ENCODE assay signal across 8 mouse cellular contexts in genomic region chr1:135154411-135154959, GRCm38 (mm10). TPM values are rescaled to one million over a fixed set of nuclear protein-coding genes. Genes with fewer than 3 reads are reported as not detected.
DNase-seq lines count a peak whose midpoint lies in the region; ATAC-seq and TF ChIP-seq lines count a peak whose summit lies in the region.

No protein-coding gene starts in this region.

- no peaks in the 10 kb centered on the region for H3K9me3 ChIP-seq in embryonic facial prominence, embryonic 14.5 days (ENCODE audit: control insufficient read depth, low read length)
- no peaks in the 10 kb centered on the region for H3K9me3 ChIP-seq in limb, embryonic 11.5 days (ENCODE audit: control insufficient read depth, low read length)
- no peaks in the 10 kb centered on the region for H3K9me3 ChIP-seq in midbrain, embryonic 14.5 days (ENCODE audit: control insufficient read depth, low read length)

- peak; percentile 71 to 75 for DNase-seq in B cell, adult 2 months
- DNase-seq in adrenal gland, postnatal 36 days: peak; percentile 64 to 75
- DNase-seq in embryonic facial prominence, embryonic 14.5 days (ENCODE audit: low spot score): peak; percentile 95
- DNase-seq in heart, adult 8-10 months (ENCODE audit: low spot score): peak; percentile 83
- peak; percentile 87 for DNase-seq in kidney, adult 2 months
- DNase-seq in limb, embryonic 11.5 days (ENCODE audit: low spot score): peak; percentile 88
- peak; percentile 95 for DNase-seq in midbrain, embryonic 14.5 days
- DNase-seq in spleen, adult 12 weeks (ENCODE audit: low spot score): peak; percentile 82

- peaks cover 17% of the 10 kb centered on the region for H3K4me1 ChIP-seq in embryonic facial prominence, embryonic 14.5 days (ENCODE audit: control insufficient read depth, insufficient read depth, low read length)
- H3K4me1 ChIP-seq in kidney, adult 2 months (ENCODE audit: control insufficient read depth, insufficient read depth, low read length): peaks cover 14% of the 10 kb centered on the region
- peaks cover 11% of the 10 kb centered on the region for H3K4me1 ChIP-seq in limb, embryonic 11.5 days (ENCODE audit: control insufficient read depth, insufficient read depth, low read length)
- H3K4me1 ChIP-seq in midbrain, embryonic 14.5 days (ENCODE audit: control insufficient read depth, insufficient read depth, low read length): peaks cover 22% of the 10 kb centered on the region

- peak overlapping the region; percentile 56 for H3K4me2 ChIP-seq in embryonic facial prominence, embryonic 14.5 days (ENCODE audit: low read depth, low read length)
- peak overlapping the region; percentile 44 for H3K4me2 ChIP-seq in limb, embryonic 11.5 days (ENCODE audit: low read depth, severe bottlenecking)
- H3K4me2 ChIP-seq in midbrain, embryonic 14.5 days (ENCODE audit: low read length): peak overlapping the region; percentile 48

- peak; percentile 84 for TF ChIP-seq CTCF in kidney, adult 2 months (conservative IDR thresholded peaks at IDR 0.05; ENCODE audit: insufficient read depth, insufficient read length, low read depth, low read length)

- peak; percentile 83 for ATAC-seq in embryonic facial prominence, embryonic 14.5 days (ENCODE audit: low read depth)
- ATAC-seq in limb, embryonic 11.5 days (ENCODE audit: insufficient number of reproducible peaks, low FRiP score, low TSS enrichment, low read depth): 0 out of 2 replicates have a peak, but pooled peaks have one; percentile 35
- ATAC-seq in midbrain, embryonic 14.5 days (ENCODE audit: low FRiP score, low TSS enrichment): peak; percentile 67

- no peaks in the 10 kb centered on the region for H3K27me3 ChIP-seq in embryonic facial prominence, embryonic 14.5 days (replicated peaks; ENCODE audit: control insufficient read depth, insufficient read depth, low read length)
- H3K27me3 ChIP-seq in kidney, adult 2 months (replicated peaks; ENCODE audit: control insufficient read depth, insufficient read depth, low read length): no peaks in the 10 kb centered on the region
- H3K27me3 ChIP-seq in limb, embryonic 11.5 days (ENCODE audit: control insufficient read depth, insufficient read depth, low read length): no peaks in the 10 kb centered on the region
- H3K27me3 ChIP-seq in midbrain, embryonic 14.5 days (ENCODE audit: control insufficient read depth, insufficient read depth, low read length): no peaks in the 10 kb centered on the region

- peaks cover 25% of the 10 kb centered on the region for H3K36me3 ChIP-seq in embryonic facial prominence, embryonic 14.5 days (ENCODE audit: control insufficient read depth, insufficient read depth, low read length)
- H3K36me3 ChIP-seq in kidney, adult 2 months (ENCODE audit: control insufficient read depth, insufficient read depth, low read length): 0 out of 2 replicates have a peak, but pooled peaks cover 2% of the 10 kb centered on the region
- H3K36me3 ChIP-seq in limb, embryonic 11.5 days (ENCODE audit: control insufficient read depth, insufficient read depth, low read length): peaks cover 4% of the 10 kb centered on the region; the same call in 1 of the 2 replicates
- peaks cover 40% of the 10 kb centered on the region for H3K36me3 ChIP-seq in midbrain, embryonic 14.5 days (ENCODE audit: control insufficient read depth, insufficient read depth, low read length)

- 2% methylated on average over 14 of the region's 14 CpGs for WGBS in embryonic facial prominence, embryonic 14.5 days
- WGBS in kidney, adult 2 months: 4% methylated on average over 14 of the region's 14 CpGs
- WGBS in limb, embryonic 11.5 days: 6% methylated on average over 14 of the region's 14 CpGs
- 2% methylated on average over 14 of the region's 14 CpGs for WGBS in midbrain, embryonic 14.5 days

- H3K9ac ChIP-seq in embryonic facial prominence, embryonic 14.5 days (ENCODE audit: low read depth, low read length): peak overlapping the region; percentile 60
- peak overlapping the region; percentile 67 for H3K9ac ChIP-seq in limb, embryonic 11.5 days (ENCODE audit: low read length)
- H3K9ac ChIP-seq in midbrain, embryonic 14.5 days (replicated peaks; ENCODE audit: low read length): peak overlapping the region; percentile 57

- H3K4me3 ChIP-seq in embryonic facial prominence, embryonic 14.5 days (ENCODE audit: low read depth, low read length): peak overlapping the region; percentile 28
- H3K4me3 ChIP-seq in kidney, adult 2 months (ENCODE audit: insufficient read depth, low read depth, low read length): no peak overlapping the region
- peak overlapping the region; percentile 8; the same call in 1 of the 2 replicates for H3K4me3 ChIP-seq in limb, embryonic 11.5 days (ENCODE audit: low read depth, low read length)
- H3K4me3 ChIP-seq in midbrain, embryonic 14.5 days (replicated peaks; ENCODE audit: low read depth, low read length): 0 out of 2 replicates have a peak overlapping the region, but pooled peaks have one; percentile 7

- peak overlapping the region; percentile 86 for H3K27ac ChIP-seq in embryonic facial prominence, embryonic 14.5 days (replicated peaks; ENCODE audit: low read depth, low read length)
- no peak overlapping the region for H3K27ac ChIP-seq in kidney, adult 2 months (ENCODE audit: insufficient read depth, low read depth, low read length)
- H3K27ac ChIP-seq in limb, embryonic 11.5 days (replicated peaks; ENCODE audit: low read depth, low read length): peak overlapping the region; percentile 81
- peak overlapping the region; percentile 93 for H3K27ac ChIP-seq in midbrain, embryonic 14.5 days (replicated peaks; ENCODE audit: low read depth, low read length)

- no peak for TF ChIP-seq POLR2A in kidney, adult 2 months (IDR thresholded peaks at IDR 0.05; ENCODE audit: low read depth, low read length)

RNA-seq across cellular contexts. Expression of gene Arl8a, which starts 7.9 kb away (rescaled TPM):
- total RNA-seq in adrenal gland, postnatal 36 days (2021): 10 to 100 TPM; 52.5 to 56.3 TPM
- polyA plus RNA-seq in embryonic facial prominence, embryonic 14.5 days (2014; fragmentation: Nextera tagmentation; extraction: Ambion mirVana): 73.8 and 74.7 TPM in 2 replicates
- total RNA-seq in heart, adult 8-10 months (2022): 10 to 100 TPM; 19.0 to 21.4 (median 20.7) TPM
- 95.2 and 107 TPM in 2 replicates for polyA plus RNA-seq in kidney, adult 2 months (2012; rRNA removed)
- 40.8 and 44.9 TPM in 2 replicates for polyA plus RNA-seq in limb, embryonic 11.5 days (2014; fragmentation: Nextera tagmentation; extraction: Ambion mirVana)
- 322 and 380 TPM in 2 replicates for polyA plus RNA-seq in midbrain, embryonic 14.5 days (2014; fragmentation: Nextera tagmentation; extraction: Ambion mirVana)

RNA-seq across cellular contexts. Expression of gene Gpr37l1, which starts 13.0 kb away (rescaled TPM):
- 1 to 10 TPM in 1 of 2 experiments, under 1 TPM in 1; 0.83 to 1.5 TPM for total RNA-seq in adrenal gland, postnatal 36 days (2021)
- 0.34 and 0.47 TPM in 2 replicates for polyA plus RNA-seq in embryonic facial prominence, embryonic 14.5 days (2014; fragmentation: Nextera tagmentation; extraction: Ambion mirVana)
- total RNA-seq in heart, adult 8-10 months (2022): under 1 TPM; 0.44 to 0.71 (median 0.65) TPM
- polyA plus RNA-seq in kidney, adult 2 months (2012; rRNA removed): 0.75 and 0.98 TPM in 2 replicates
- 0.12 TPM in 1 of 2 replicates, not detected in the other for polyA plus RNA-seq in limb, embryonic 11.5 days (2014; fragmentation: Nextera tagmentation; extraction: Ambion mirVana)
- polyA plus RNA-seq in midbrain, embryonic 14.5 days (2014; fragmentation: Nextera tagmentation; extraction: Ambion mirVana): 0.30 and 0.34 TPM in 2 replicates

RNA-seq across cellular contexts. Expression of gene Ptpn7, which starts 22.0 kb away (rescaled TPM):
- 1 to 10 TPM in 1 of 2 experiments, under 1 TPM in 1; 0.63 to 1.1 TPM for total RNA-seq in adrenal gland, postnatal 36 days (2021)
- 2.1 and 2.7 TPM in 2 replicates for polyA plus RNA-seq in embryonic facial prominence, embryonic 14.5 days (2014; fragmentation: Nextera tagmentation; extraction: Ambion mirVana)
- 1 to 10 TPM in 1 of 4 experiments, under 1 TPM in 3; 0.34 to 1.5 (median 0.49) TPM for total RNA-seq in heart, adult 8-10 months (2022)
- 0.73 and 2.5 TPM in 2 replicates for polyA plus RNA-seq in kidney, adult 2 months (2012; rRNA removed)
- polyA plus RNA-seq in limb, embryonic 11.5 days (2014; fragmentation: Nextera tagmentation; extraction: Ambion mirVana): 1.3 TPM in 2 replicates
- polyA plus RNA-seq in midbrain, embryonic 14.5 days (2014; fragmentation: Nextera tagmentation; extraction: Ambion mirVana): 0.27 and 0.62 TPM in 2 replicates

RNA-seq across cellular contexts. Expression of gene Lgr6, which starts 49.4 kb away (rescaled TPM):
- total RNA-seq in adrenal gland, postnatal 36 days (2021): 1 to 10 TPM; 1.2 to 2.2 TPM
- polyA plus RNA-seq in embryonic facial prominence, embryonic 14.5 days (2014; fragmentation: Nextera tagmentation; extraction: Ambion mirVana): 7.0 and 7.5 TPM in 2 replicates
- 10 to 100 TPM; 12.9 to 17.9 (median 15.9) TPM for total RNA-seq in heart, adult 8-10 months (2022)
- polyA plus RNA-seq in kidney, adult 2 months (2012; rRNA removed): 0.42 and 0.75 TPM in 2 replicates
- 0.49 and 0.67 TPM in 2 replicates for polyA plus RNA-seq in limb, embryonic 11.5 days (2014; fragmentation: Nextera tagmentation; extraction: Ambion mirVana)
- polyA plus RNA-seq in midbrain, embryonic 14.5 days (2014; fragmentation: Nextera tagmentation; extraction: Ambion mirVana): 0.87 and 0.98 TPM in 2 replicates
